Mouse (Mus musculus) erythroblast, embryonic 14.5 days (primary cell): ENCODE measurements around the gene Rtn4rl1.

Source experiments
- GATA1 ChIP-seq: IDR thresholded peaks from 2 replicates; pipeline ENCODE4 v1.6.1; 2012; ENCODE audit warnings: low read length, inconsistent platforms, mixed read lengths
- TAL1 ChIP-seq: IDR thresholded peaks from 3 replicates; pipeline ENCODE4 v1.6.1; 2012; ENCODE audit warnings: low read length, inconsistent platforms, mixed read lengths

- TF ChIP-seq TAL1 = no peak
- TF ChIP-seq GATA1 = no peak
Measured at GRCm38 (mm10) chr11:75240158-75240934, 46.8 kb downstream of the Rtn4rl1 start.
